Mouse (Mus musculus): ENCODE data around the gene Mroh2a. TPM values are rescaled to one million over a fixed set of nuclear protein-coding genes. Genes with fewer than 3 reads are reported as not detected.

Mroh2a gene
- total and polyA plus RNA-seq, 2 experiments = 0.82 to 1.0 TPM

GRCm38 (mm10) chr1:88310349-88310748, 83.6 kb downstream of the Mroh2a start:
- Histone ChIP-seq H3K36me3 (ENCODE audit: control insufficient read depth, insufficient read depth, low read length) (no peaks in the 10 kb centered on the region), H3K27ac (replicated peaks; ENCODE audit: insufficient read depth, low read depth, low read length) (no peak overlapping the region), H3K4me3 (ENCODE audit: insufficient read depth, low read depth, low read length) (no peak overlapping the region), H3K27me3 (ENCODE audit: control insufficient read depth, insufficient read depth, low read length) (no peaks in the 10 kb centered on the region), H3K9ac (ENCODE audit: low read depth, low read length) (no peak overlapping the region), H3K4me1 (ENCODE audit: control insufficient read depth, insufficient read depth, low read length) (no peaks in the 10 kb centered on the region), H3K79me2 (ENCODE audit: control insufficient read depth, insufficient read depth, low read length) (no peaks in the 10 kb centered on the region)
- 72% methylated on average over 3 of the region's 3 CpGs for WGBS
- DNase-seq (ENCODE audit: extremely low read depth, low read depth, low spot score) = peak; percentile 4
- no peak for TF ChIP-seq CTCF (IDR thresholded peaks at IDR 0.05; ENCODE audit: low read depth, low read length)
- TF ChIP-seq POLR2A (IDR thresholded peaks at IDR 0.05; ENCODE audit: extremely low read depth, insufficient read depth, low read length) = no peak

Other genes starting within 250 kb of the Mroh2a start
- 29.4 and 29.8 TPM in 2 replicates for gene Usp40, start 218.4 kb upstream of the Mroh2a start, total RNA-seq (2014; rRNA removed)
- 6.4 and 8.6 TPM in 2 replicates for gene Usp40, start 218.4 kb upstream of the Mroh2a start, polyA plus RNA-seq (2012; rRNA removed)
- gene Ugt1a10, start 171.6 kb upstream of the Mroh2a start, total RNA-seq (2014; rRNA removed) = 6.4 and 6.9 TPM in 2 replicates
- 1.2 and 2.8 TPM in 2 replicates for gene Ugt1a10, start 171.6 kb upstream of the Mroh2a start, polyA plus RNA-seq (2012; rRNA removed)
- gene Ugt1a9, start 156.2 kb upstream of the Mroh2a start, total RNA-seq (2014; rRNA removed) = 177 and 194 TPM in 2 replicates
- gene Ugt1a9, start 156.2 kb upstream of the Mroh2a start, polyA plus RNA-seq (2012; rRNA removed) = 142 and 259 TPM in 2 replicates
- 4.0 and 4.6 TPM in 2 replicates for gene Ugt1a8, start 139.2 kb upstream of the Mroh2a start, total RNA-seq (2014; rRNA removed)
- 0.07 and 0.11 TPM in 2 replicates for gene Ugt1a8, start 139.2 kb upstream of the Mroh2a start, polyA plus RNA-seq (2012; rRNA removed)
- 20.1 and 51.1 TPM in 2 replicates for gene Ugt1a7c, start 131.9 kb upstream of the Mroh2a start, total RNA-seq (2014; rRNA removed)
- 2.0 and 3.9 TPM in 2 replicates for gene Ugt1a7c, start 131.9 kb upstream of the Mroh2a start, polyA plus RNA-seq (2012; rRNA removed)
- 97.1 and 102 TPM in 2 replicates for gene Ugt1a6b, start 123.7 kb upstream of the Mroh2a start, total RNA-seq (2014; rRNA removed)
- gene Ugt1a6b, start 123.7 kb upstream of the Mroh2a start, polyA plus RNA-seq (2012; rRNA removed) = 77.3 and 91.0 TPM in 2 replicates
- 55.4 and 90.9 TPM in 2 replicates for gene Ugt1a6a, start 92.2 kb upstream of the Mroh2a start, total RNA-seq (2014; rRNA removed)
- gene Ugt1a6a, start 92.2 kb upstream of the Mroh2a start, polyA plus RNA-seq (2012; rRNA removed) = 84.4 and 106 TPM in 2 replicates
- 75.8 and 159 TPM in 2 replicates for gene Ugt1a5, start 61.0 kb upstream of the Mroh2a start, total RNA-seq (2014; rRNA removed)
- 41.5 and 119 TPM in 2 replicates for gene Ugt1a5, start 61.0 kb upstream of the Mroh2a start, polyA plus RNA-seq (2012; rRNA removed)
- 9.5 and 10.4 TPM in 2 replicates for gene Ugt1a2, start 26.4 kb upstream of the Mroh2a start, total RNA-seq (2014; rRNA removed)
- gene Ugt1a2, start 26.4 kb upstream of the Mroh2a start, polyA plus RNA-seq (2012; rRNA removed) = 0.29 and 0.57 TPM in 2 replicates
- gene Dnajb3, start 21.2 kb upstream of the Mroh2a start, total RNA-seq (2014; rRNA removed) = not detected in 2 replicates
- 0.17 TPM in 1 of 2 replicates, not detected in the other for gene Dnajb3, start 21.2 kb upstream of the Mroh2a start, polyA plus RNA-seq (2012; rRNA removed)
- 662 and 719 TPM in 2 replicates for gene Ugt1a1, start 15.0 kb upstream of the Mroh2a start, total RNA-seq (2014; rRNA removed)
- 408 and 574 TPM in 2 replicates for gene Ugt1a1, start 15.0 kb upstream of the Mroh2a start, polyA plus RNA-seq (2012; rRNA removed)
- 78.7 and 90.1 TPM in 2 replicates for gene Hjurp, start 50.6 kb downstream of the Mroh2a start, total RNA-seq (2014; rRNA removed)
- gene Hjurp, start 50.6 kb downstream of the Mroh2a start, polyA plus RNA-seq (2012; rRNA removed) = 31.4 and 32.8 TPM in 2 replicates
- gene Trpm8, start 50.7 kb downstream of the Mroh2a start, total RNA-seq (2014; rRNA removed) = under 0.01 TPM in 2 replicates
- gene Trpm8, start 50.7 kb downstream of the Mroh2a start, polyA plus RNA-seq (2012; rRNA removed) = 0.01 and 0.02 TPM in 2 replicates
- 216 and 373 TPM in 2 replicates for gene Spp2, start 180.0 kb downstream of the Mroh2a start, total RNA-seq (2014; rRNA removed)
- 298 and 325 TPM in 2 replicates for gene Spp2, start 180.0 kb downstream of the Mroh2a start, polyA plus RNA-seq (2012; rRNA removed)

All from liver, adult 2 months (tissue).